Mouse (Mus musculus) small intestine, adult 2 months (tissue): ENCODE results near the gene Map4k5. TPM values are rescaled to one million over a fixed set of nuclear protein-coding genes. Genes with fewer than 3 reads are reported as not detected.

Experiments
- H3K27ac ChIP-seq: fragments of 200-500 bp; 2 replicates; pipeline ENCODE4 v1.5.1; 2012; ENCODE audit warnings: low read depth, low read length, control low read depth, inconsistent platforms; ENCODE audit not compliant: insufficient read depth
- H3K27me3 ChIP-seq: fragments of 200-500 bp; 2 replicates; pipeline ENCODE4 v1.6.1; 2012; ENCODE audit warnings: mild to moderate bottlenecking, moderate library complexity, low read length, inconsistent platforms; ENCODE audit not compliant: control insufficient read depth, insufficient read depth
- H3K36me3 ChIP-seq: fragments of 200-500 bp; 2 replicates; pipeline ENCODE4 v1.6.1; 2012; ENCODE audit warnings: mild to moderate bottlenecking, low read length, control low read depth, inconsistent platforms; ENCODE audit not compliant: control insufficient read depth, insufficient read depth
- H3K4me1 ChIP-seq: fragments of 200-500 bp; 2 replicates; pipeline ENCODE4 v1.6.1; 2012; ENCODE audit warnings: low read length, inconsistent platforms, mixed read lengths; ENCODE audit not compliant: control insufficient read depth, insufficient read depth, insufficient read length
- H3K4me3 ChIP-seq: fragments of 200-500 bp; 2 replicates; pipeline ENCODE4 v1.5.1; 2012; ENCODE audit warnings: low read depth, mild to moderate bottlenecking, control low read depth, inconsistent platforms, low read length, moderate library complexity
- CTCF ChIP-seq: fragments of 200-500 bp; IDR thresholded peaks from 2 replicates; pipeline ENCODE4 v1.5.1; 2012; ENCODE audit warnings: low read depth, mild to moderate bottlenecking, control low read depth, inconsistent platforms, low read length, moderate library complexity, mixed read lengths; ENCODE audit not compliant: insufficient replicate concordance, insufficient read length; ENCODE audit errors: extremely low read depth
- POLR2A ChIP-seq: fragments of 200-500 bp; IDR thresholded peaks from 2 replicates; pipeline ENCODE4 v1.6.1; 2012; ENCODE audit warnings: low read depth, mild to moderate bottlenecking, control low read depth, inconsistent platforms, low read length, moderate library complexity
- WGBS: fragments of 180-500 bp; shearing (Covaris S2); methylation state at CpG from one replicate; pipeline ENCODE4 v1.1.7; 2018; 5-methylcytosine and 5-hydroxymethylcytosine counted together
- polyA plus RNA-seq: library from polyadenylated mRNA; depleted of rRNA; stranded (reverse); fragments of >200 nt; gene quantifications from 2 replicates; pipeline ENCODE4 v1.2.3, GENCODE M21; 2012

Map4k5 gene
- polyA plus RNA-seq, 1 experiment: 5.1 TPM

DNA sequence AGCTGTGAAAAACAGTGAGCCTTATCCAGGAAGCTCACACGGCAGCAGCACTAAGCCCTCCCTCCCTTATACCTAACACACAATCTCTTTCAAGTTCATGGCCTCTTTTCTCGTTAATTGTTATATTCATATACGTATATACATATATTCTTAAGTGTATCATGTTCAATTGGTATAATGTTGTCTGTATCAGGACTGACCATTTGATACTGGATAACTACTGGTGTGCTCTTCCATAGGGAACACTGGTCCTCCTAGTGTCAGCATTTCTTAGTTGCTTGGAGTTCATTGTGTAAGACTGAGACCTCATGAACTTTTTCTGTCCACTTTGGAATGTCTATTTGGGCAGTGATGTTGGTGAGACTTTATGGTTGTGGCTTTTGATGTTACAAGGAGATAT lies 30.1 kb upstream of the Map4k5 start:
- Histone ChIP-seq H3K27ac (no peak overlapping the region), H3K4me3 (no peak overlapping the region), H3K27me3 (no peaks in the 10 kb centered on the region), H3K4me1 (no peaks in the 10 kb centered on the region), H3K36me3 (no peaks in the 10 kb centered on the region)
- TF ChIP-seq CTCF (no peak), POLR2A (no peak)
- WGBS: 88% methylated on average over 3 of the region's 3 CpGs

GRCm38 (mm10) chr12:69922099-69922498 lies 29.1 kb upstream of the Map4k5 start:
- TF ChIP-seq CTCF (no peak), POLR2A (no peak)
- Histone ChIP-seq H3K4me1 (no peaks in the 10 kb centered on the region), H3K36me3 (no peaks in the 10 kb centered on the region), H3K27ac (no peak overlapping the region), H3K27me3 (no peaks in the 10 kb centered on the region), H3K4me3 (no peak overlapping the region)
- WGBS: 34% methylated on average over 1 of the region's 1 CpGs

- no peak for TF ChIP-seq CTCF
- TF ChIP-seq POLR2A: no peak
- H3K27ac ChIP-seq: no peak overlapping the region
- H3K4me1 ChIP-seq: no peaks in the 10 kb centered on the region
- H3K36me3 ChIP-seq: no peaks in the 10 kb centered on the region
- WGBS: 71% methylated on average over 2 of the region's 2 CpGs
- no peaks in the 10 kb centered on the region for H3K27me3 ChIP-seq
- no peak overlapping the region for H3K4me3 ChIP-seq
Observed at GRCm38 (mm10) chr12:69917870-69918269, 24.9 kb upstream of the Map4k5 start.

- WGBS: 77% methylated on average over 7 of the region's 7 CpGs
- H3K36me3 ChIP-seq: no peaks in the 10 kb centered on the region
- TF ChIP-seq POLR2A: no peak
- TF ChIP-seq CTCF: no peak
- no peak overlapping the region for H3K4me3 ChIP-seq
- H3K27me3 ChIP-seq: no peaks in the 10 kb centered on the region
- no peak overlapping the region for H3K27ac ChIP-seq
- H3K4me1 ChIP-seq: no peaks in the 10 kb centered on the region
Observed at GRCm38 (mm10) chr12:69912737-69913136, 19.7 kb upstream of the Map4k5 start.

DNA sequence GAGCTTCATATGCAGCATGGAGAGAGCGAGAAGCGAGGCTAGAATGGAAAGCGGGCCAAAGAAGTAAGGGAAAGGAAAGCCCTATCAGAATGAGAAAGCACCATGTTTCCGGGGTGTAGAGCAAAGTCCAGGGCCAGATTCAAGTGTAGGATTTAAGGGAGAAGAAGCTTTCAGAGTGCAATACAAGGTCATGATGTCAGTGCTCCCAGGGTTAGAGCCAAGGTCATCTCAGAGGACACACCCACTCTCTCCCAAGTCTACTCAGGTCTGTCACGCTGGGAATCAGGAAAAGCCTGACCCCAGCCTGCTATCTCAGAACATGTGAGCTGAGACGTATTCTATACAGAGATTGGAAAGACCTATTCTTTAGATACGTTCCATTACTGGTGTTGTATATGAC lies 18.9 kb upstream of the Map4k5 start:
- H3K4me1 ChIP-seq: no peaks in the 10 kb centered on the region
- no peak overlapping the region for H3K27ac ChIP-seq
- WGBS: 81% methylated on average over 7 of the region's 7 CpGs
- TF ChIP-seq CTCF: no peak
- TF ChIP-seq POLR2A: no peak
- no peaks in the 10 kb centered on the region for H3K36me3 ChIP-seq
- H3K27me3 ChIP-seq: no peaks in the 10 kb centered on the region
- H3K4me3 ChIP-seq: no peak overlapping the region

GRCm38 (mm10) chr12:69908511-69908900 lies 15.5 kb upstream of the Map4k5 start:
- H3K27me3 ChIP-seq: no peaks in the 10 kb centered on the region
- no peaks in the 10 kb centered on the region for H3K4me1 ChIP-seq
- H3K27ac ChIP-seq: no peak overlapping the region
- no peak overlapping the region for H3K4me3 ChIP-seq
- TF ChIP-seq POLR2A (no peak), CTCF (no peak)
- WGBS: 57% methylated on average over 19 of the region's 19 CpGs
- no peaks in the 10 kb centered on the region for H3K36me3 ChIP-seq

- TF ChIP-seq POLR2A (no peak), CTCF (no peak)
- no peaks in the 10 kb centered on the region for H3K27me3 ChIP-seq
- H3K4me1 ChIP-seq: no peaks in the 10 kb centered on the region
- H3K4me3 ChIP-seq: no peak overlapping the region
- H3K27ac ChIP-seq: no peak overlapping the region
- no peaks in the 10 kb centered on the region for H3K36me3 ChIP-seq
- WGBS: 23% methylated on average over 30 of the region's 30 CpGs
Observed at GRCm38 (mm10) chr12:69907667-69908510, 14.9 kb upstream of the Map4k5 start.
